Mouse (Mus musculus) adipocyte (in vitro differentiated cells): ENCODE measurements at regions not wholly inside any gene's neighbourhood (a gene's known extent, or its start where the extent isn't known, plus 50 kb on each side); places are given as distances from the start of the nearest gene placed in this dataset.

Experiments used
- DNase-seq: peaks from one replicate; pipeline ENCODE4 v3.0.0-alpha.2; 2016; ENCODE audit warnings: low spot score

DNA sequence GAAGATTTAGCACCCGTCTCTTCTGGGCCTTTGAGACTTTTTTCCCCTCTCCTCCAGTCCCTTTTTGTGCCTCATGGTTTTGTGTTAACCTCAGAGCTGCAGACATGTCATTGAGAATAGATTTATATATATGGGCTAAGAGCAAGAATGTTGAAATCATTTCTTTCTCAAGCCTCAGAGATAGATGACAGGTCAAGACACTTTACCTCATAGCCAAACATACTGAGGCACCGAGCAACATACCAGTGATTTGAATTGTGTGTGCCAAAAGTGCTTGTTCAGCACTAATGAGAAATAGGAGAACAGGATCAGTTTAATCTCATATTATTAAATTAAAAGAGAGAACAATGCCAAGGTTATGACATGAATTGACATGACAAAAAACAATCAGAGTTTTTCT, 464.2 kb upstream of the Marcks start:
- DNase-seq: peak; percentile 73

DNA sequence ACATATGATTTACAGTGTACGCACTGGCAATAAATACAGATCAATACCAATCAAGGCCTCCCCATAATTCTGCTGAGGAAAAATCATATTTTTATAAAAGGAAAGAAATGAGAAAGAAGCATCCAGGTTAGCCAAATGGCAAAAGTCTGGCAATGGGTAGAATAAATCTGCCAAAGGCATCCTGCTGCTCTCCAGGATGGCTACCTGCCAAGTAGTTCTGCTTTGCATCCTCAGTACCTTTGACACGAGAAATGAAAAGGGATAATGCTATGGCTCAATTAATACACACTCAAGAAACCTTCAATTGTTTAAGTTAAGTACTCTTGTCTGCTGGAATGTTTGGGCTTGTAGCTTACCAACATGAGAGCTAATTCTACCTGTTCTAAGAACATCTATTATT, 451.2 kb upstream of the Marcks start:
- peak; percentile 12 for DNase-seq

DNA sequence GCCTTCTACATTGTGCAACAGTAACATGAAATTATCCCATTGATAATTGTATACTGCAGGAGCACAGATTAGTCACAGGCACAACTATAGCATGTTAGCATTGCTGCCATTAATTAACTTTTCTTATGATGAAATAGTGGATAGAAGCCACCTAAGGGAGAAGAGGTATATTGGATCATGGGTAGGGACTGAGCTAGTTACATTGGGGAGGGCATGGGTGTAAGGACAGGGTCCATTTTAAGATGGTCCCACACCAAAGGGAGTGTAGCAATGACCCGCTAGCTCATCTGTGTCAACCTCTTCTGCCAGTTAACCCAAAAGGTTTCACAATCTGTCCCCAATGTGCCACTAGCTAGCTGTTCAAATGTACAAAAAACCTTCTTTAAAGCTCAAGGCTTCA, 450.3 kb upstream of the Marcks start:
- no peak for DNase-seq

DNA sequence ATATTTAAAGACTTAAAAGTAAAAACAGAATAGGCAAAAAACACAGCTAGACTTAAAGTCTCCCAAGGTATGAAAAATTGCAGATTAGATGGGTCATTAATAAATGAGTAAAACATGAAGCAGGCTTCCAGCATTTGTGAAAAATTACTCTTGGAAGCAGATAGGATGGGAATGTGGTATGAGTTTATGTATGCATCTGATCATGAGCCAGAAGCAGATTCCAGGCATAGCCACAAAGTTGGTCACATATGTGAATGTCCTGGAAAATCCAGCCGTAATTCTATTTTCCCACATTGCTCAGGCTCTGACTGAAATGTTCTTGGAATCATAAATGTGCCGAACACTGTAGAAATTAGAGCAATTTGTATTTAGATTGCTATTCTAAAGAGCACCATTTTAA, 432.5 kb upstream of the Marcks start:
- no peak for DNase-seq

DNA sequence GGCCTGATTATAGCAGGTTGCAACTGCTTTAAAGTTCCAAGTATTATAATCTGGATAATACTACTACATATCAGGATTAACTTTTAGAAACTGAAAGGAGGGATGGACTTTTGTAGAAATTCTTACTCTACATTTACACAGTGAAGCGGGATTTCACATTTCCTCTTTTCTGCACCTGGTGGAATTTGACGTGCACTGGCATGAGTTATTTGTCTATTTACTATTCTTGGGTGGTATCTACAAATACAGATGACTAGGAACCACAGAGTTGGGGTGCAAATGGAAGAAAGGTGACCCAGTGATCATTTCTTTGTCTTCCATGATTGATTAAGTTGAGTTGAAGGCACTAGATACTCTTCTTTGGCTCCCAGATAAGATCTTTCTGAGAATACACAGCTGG, 423.0 kb upstream of the Marcks start:
- no peak for DNase-seq

DNA sequence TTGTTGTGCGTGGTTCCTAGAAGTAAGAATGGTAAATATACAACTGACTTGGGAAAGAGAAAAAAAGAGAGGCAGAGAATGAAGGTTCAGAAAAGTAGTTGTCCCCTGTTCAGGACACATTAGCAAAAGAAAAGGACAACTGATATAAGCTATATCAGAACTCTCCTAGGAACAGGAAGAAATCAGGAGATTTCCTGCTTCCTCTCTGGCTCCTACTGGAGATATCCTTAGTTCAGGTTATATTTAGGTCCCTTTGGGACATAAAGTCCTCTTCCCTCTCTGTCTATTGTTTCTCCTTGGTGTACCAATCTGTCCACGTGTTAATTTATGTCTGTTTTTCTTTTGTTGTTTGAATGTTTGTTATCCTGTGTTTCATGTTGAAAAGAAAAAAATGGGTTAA, 410.7 kb upstream of the Marcks start:
- no peak for DNase-seq

DNA sequence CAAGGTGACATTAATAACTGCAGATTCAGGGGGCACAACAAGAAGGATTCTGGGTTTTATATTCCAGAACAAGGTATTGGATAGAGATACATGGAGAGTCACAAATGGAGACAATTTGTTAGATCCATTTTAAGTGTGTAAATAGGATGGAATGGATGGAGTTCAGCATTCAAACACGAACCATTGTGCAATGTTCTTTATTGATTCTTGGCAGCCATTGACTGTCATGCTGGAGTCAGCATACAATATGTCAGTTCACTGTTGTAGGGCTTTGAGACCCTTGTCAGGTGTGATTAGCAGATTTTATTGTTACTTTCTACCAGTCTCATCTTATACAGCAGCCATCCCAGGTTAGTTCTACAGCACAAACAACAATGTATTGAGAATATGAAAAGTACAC, 402.0 kb upstream of the Marcks start:
- no peak for DNase-seq

DNA sequence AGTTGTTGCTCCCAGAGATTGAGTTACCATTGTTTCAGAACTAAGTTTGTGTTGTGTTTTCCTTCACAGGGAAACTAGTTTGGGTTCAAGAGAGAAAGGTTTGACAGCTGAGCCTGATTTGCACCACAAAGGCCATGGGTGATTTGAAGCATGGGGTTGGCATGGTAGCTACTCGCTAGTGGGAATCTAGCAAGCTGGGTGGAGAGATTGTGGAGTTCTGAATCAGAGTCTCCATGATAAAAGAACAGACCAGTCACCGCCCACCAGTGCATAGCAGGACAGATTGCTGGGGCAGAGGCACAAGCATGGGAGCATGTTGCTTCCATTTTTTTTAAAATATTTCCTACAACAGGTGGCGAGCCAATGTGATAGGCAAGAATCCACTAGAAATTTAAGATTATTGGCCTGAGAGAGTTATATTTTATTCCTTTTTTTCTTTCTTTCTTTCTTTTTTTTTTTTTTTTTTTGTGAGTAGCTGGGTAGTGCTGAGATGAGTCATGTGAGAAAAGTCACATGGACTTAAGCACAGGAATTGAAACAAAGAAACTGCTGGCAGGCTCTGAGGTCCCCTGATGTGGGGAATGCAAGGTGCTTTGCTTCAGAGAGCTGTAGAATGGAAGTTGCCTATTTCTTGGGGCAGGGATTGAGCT, 367.4 kb upstream of the Marcks start:
- DNase-seq: no peak

DNA sequence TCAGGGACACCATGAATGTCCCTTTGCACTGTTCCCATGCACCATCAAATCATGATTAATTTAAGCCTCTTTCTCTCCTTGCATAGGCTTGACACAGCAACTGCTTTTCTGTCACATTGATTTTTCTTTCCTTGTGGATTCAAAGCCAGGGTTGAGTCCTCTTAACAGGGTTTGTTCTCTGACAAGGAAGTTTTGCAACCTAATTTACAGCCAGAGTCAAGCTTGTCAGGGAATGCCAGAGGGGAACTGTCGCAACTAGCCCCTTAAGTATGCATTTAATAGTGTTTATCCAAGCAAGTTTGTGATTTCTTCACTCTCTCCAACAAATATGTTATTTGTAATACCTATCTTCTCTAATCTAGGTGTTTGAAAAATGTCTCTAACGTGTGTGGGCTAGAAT, 365.7 kb upstream of the Marcks start:
- DNase-seq: peak; percentile 33

DNA sequence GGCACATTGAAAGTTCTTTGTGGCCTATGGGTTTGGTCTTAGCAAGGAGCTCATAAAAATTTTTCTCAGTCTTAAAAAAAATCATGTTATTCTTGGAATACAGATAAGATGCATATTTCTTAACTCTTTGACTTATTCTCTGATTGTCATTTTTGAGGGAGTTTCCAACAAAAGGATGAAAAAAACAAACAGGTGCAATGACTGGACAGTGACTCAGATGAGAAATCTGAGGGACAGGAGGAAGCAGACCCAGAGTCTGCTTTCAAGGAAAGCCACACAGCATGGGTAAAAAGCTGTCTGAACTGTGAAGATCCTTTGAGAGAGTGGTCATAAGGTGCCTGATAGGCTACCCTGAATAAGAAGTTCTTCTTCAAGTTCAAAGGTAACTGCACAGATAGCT, 363.8 kb upstream of the Marcks start:
- no peak for DNase-seq

DNA sequence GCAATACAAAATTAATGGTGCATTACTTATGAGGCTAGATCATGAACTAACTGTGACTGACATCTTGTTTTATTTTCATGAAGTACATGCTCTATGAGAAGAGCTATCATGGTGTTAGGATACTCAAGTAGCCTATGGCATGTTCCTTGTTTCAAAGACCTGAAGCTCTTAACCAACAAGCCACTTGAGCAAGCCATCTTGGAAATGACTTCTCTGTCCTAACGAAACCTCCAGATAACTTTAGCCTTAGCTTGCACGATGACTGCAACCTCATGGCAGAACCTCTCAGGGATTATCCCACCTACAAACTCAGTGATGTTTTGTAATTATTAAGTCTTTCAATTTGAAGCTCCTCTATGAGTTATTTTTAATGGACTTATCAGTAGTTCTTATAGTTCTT, 362.3 kb upstream of the Marcks start:
- DNase-seq: no peak

DNA sequence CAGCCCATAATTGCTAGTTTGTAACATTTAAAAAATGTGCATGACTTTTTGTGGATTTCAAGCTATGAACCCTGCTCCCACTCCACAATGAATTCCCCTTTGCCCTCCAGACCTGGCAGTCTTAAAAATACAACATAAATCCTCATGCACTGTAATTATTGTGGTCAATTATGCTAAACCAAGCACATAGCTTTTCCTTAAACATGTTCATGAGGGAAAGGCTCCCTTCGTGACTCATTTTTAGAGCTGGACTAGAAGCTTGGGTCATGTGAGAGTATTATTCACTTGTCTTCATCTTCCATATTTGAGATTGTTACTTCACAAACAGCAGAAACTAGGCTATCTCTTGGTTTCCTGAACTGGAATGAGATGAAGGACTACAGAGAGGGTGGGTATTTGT, 356.7 kb upstream of the Marcks start:
- peak; percentile 26 for DNase-seq

DNA sequence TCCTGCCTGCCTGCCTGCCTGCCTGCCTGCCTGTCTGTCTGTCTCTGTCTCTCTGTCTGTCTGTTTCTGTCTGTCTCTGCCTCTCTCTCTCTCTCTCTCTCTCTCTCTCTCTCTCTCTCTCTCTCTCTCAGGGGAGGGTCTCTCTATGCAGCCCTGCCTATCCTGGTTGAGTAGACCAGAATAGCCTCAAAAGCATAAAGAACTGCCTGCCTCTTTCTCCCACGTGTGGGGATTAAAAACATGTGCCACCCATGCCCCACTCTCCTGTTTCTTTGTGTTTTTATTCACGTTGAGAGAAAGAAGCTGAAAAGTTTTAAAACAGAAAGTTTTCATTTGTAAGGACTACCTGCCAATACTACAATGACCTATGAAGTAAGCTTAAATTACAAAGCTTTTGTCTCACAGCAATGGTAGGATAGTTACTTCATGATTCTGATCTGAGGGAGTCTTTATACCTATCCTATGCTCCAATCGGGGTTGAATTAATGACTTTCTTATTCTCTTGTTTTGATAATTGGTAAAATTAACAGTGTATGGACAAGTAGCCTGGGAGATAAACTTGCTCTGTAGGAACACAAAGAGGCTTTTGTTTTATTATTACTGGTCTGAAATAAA, 355.9 kb upstream of the Marcks start:
- no peak for DNase-seq

DNA sequence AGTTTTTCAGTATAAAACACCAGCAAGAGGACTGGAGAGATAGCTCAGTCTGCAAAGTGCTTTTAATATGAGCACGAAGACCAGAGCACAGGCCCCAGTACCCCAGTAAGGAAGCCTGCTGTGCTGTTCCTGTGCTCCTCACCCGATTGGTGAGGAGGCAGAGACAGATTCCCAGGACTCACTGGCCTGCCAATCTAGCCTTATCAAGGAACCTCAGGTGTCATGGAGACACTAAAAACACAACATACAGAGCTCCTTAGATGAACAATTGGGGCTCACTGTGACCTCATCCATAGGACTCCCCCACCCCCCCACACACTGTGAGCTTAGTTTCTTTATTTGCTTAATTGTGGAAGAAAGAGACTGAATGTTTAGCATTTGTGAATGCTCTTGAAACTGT, 355.4 kb upstream of the Marcks start:
- no peak for DNase-seq

DNA sequence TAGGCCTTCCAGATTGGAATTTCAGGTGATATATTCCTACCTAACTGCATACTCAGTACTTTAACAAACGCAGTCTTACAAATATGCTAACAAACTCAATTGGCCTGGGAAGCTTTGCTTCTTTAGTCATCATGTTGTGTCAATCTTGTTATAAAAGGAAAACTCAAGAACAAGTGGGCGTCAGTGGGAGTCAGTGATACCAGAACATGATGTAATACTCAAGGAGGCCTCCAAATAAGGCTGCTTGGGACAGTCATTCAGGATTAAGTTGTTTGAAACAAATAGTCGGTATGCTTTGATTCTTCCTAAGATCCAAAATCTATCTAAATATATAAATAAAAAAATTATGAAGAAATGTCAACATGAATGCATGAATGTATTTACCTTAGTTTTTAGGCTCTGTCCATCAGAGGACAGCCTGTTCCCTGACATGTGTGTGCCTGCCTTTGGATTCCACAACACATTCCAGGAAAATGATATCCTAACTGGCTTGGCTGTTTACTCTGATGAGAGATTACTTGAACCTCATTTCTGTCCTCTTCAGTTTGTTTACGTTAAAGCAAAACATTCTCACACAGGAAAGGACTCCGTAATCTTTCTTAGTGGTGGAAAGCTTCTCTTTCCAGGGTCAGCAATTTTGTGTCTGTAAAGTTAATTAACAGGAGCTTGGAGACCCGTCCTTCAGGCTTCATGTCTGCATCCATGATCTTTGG, 345.7 kb upstream of the Marcks start:
- no peak for DNase-seq

DNA sequence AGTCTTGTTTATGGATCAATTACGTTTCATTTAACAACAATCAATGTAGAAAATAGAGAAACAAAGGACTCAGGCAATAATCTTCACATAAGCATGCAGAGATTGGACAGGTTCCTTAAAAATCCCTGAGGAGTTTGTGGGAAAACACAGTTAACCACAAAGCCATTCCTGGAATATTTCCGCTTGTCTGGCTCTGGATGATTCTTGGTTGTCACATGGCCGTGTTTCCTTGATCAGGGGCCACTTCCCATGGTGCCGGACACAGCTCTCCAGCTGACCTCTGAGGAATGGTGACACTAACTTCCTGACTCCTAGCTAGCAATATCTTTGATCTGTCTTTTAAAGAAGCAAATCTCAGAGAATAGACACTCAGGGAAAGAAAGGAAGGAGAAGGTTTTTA, 344.8 kb upstream of the Marcks start:
- peak; percentile 62 for DNase-seq

DNA sequence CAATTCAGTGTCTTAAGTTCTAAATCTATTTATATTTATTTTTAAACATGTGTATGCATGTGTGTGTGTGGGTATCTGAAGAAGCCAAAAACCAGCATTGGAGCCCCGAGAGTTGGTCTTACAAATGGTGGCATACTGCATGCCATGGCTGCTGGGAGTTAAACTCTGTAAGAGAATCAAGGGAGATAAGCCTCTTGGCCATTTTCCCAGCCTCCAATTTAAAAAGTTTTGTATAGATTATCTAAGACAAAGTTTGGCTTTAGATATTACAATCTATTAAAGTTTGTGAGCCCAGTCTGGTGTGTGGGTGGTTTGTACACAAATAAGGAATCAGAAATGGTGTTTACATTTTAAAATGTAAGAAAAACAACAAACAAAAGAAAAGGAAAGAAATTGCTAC, 343.2 kb upstream of the Marcks start:
- DNase-seq: no peak

DNA sequence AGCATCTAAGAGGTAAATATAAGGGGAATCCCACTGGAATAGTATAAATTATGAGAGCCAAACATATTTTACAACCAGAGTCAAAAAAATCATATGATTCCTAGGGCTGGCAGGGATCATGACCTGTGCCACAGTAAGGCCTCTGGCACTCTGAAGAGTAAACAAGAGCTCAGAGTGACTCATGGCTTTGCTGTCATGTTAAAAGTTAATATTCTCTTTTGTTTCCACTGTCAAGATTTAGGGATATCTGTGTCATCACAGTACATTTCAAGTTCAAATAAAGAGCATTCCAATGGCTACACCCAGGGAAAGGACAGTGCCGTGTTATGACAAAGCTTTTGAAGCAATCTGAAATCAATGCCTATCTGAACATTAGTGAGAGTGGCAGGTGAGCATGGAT, 341.6 kb upstream of the Marcks start:
- DNase-seq: peak; percentile 86

DNA sequence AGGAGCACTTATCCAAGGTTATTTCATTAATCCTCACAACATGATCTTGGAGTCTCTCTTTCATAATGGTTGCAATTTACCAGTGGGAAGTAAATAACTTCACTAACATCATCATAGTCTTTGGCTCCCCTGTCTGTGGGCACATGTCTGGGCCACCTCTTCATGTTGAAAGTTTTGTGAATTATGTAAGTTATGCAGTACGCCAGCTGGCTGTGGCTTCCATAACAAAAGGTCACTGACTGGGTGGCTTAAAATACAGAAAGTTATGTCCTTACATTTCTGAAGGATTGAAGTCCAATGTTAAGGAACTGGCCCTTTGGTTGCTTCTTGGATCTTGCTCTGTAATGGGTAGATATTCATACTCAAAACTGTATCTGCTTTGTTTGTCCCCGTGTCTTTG, 339.4 kb upstream of the Marcks start:
- DNase-seq: peak; percentile 63

DNA sequence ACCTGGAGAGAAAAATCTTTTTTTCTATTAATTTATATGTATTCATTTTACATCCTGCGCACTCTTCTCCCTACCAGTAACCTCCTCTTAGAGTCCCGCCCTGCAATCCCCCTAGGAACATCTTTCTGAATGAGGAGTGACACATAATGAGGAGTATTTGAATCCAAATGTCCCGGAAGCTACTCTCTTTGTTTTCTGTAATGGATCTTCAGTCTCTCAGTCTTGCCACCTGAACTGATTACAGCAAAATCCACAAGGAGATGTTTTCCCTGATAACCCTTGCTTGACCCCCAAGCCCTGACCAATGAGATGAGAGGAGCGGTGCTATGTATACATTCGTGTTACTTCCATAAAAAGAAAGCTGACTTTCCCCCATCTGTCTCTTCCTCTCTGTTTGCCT, 334.4 kb upstream of the Marcks start:
- DNase-seq: no peak

DNA sequence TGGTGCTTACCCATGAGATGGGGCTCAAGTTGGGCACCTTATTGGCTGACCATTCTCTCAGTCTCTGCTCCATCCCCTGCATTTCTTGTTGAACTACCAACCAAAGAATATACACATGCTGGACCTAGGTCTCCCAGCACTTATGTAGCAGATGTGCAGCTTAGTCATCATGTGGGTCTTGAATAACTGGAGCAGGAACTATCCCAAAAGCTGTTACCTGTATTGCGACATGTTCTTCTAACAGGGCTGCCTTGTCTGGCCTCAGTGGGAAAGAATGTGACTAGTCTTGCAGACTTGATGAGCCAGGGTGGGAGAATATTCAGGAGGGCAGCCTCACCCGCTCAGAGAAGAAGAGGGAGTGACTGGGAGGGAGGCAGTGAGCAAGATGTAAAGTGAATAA, 318.7 kb upstream of the Marcks start:
- no peak for DNase-seq

DNA sequence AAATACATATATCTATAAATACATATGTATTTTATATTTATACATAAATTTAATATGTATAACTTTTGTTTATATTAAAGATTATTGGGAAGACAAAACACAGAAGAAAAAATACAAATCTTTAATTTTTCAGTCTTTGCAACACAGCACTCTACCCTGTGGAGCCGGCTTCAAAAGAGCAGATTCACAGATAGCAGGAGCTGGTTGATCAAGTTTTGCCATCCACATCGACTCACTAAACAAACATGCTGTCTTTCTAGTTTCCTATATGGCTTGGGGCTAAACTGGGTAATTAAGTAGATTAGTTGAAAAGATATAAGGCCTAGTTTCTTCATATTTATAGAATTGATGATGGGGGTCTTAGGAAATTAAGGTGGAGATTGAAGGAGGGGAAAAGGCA, 311.2 kb upstream of the Marcks start:
- DNase-seq: no peak

DNA sequence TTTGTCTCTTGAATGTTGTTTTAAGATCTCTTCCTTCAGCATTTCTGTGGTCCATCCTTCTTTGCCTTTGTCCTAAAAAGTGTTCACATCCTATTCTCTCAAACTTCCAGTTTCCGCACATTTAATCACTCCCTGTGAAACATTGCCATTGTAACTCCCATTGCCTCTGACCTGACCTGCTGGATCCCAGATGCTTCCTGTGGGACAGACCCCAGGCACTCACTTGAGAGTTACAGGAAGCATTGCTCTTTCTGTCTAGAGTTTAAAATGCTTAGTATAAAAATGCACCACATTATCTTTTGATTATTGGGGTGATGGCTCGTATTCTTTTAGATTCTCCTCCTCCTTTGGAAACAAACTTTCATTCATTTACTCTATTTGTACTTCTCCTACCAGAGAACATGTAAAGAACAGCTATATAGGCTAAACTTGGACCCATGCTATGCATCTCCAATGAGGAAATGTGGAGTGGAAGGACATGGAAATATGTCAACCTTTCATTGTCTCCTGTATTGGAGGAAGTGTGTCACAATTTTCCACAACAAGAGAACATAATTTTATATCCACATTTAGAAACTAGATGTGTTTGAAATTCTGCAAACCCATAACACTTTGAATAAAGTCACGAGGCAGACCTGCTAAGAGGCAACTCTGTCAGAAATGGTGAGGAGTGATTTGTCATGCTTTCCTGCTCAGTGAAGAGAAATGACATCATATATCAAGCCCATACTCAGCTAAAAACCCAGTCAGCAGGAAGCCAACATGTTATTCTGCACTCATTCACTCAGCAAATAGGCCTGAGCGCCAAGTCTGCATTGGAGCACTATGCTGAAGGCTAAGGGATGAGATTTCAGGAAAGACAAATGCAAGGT, 308.8 kb upstream of the Marcks start:
- no peak for DNase-seq
